Mouse (Mus musculus): ENCODE measurements at regions not wholly inside any gene's neighbourhood (a gene's known extent, or its start where the extent isn't known, plus 50 kb on each side); places are given as distances from the start of the nearest gene placed in this dataset.
A peak's percentile ranks its signal among the peaks of the same experiment; 100 is the strongest.

GRCm38 (mm10) chr14:24873406-24873805 is 386.5 kb downstream of the Rps24 start:
- Histone ChIP-seq H3K27ac (no peak overlapping the region), H3K9ac (no peak overlapping the region), H3K4me1 (peaks cover 11% of the 10 kb centered on the region), H3K27me3 (no peaks in the 10 kb centered on the region; the same call in 1 of the 2 replicates), H3K4me2 (no peak overlapping the region), H3K4me3 (replicated peaks) (no peak overlapping the region), H3K9me3 (replicated peaks) (no peaks in the 10 kb centered on the region), H3K36me3 (no peaks in the 10 kb centered on the region)
- WGBS: 92% methylated on average over 3 of the region's 3 CpGs
- ATAC-seq (replicated peaks; ENCODE audit: low FRiP score): no peak

- H3K36me3 ChIP-seq: no peaks in the 10 kb centered on the region
- no peak for ATAC-seq (replicated peaks; ENCODE audit: low FRiP score)
- no peaks in the 10 kb centered on the region for H3K9me3 ChIP-seq (replicated peaks)
- WGBS: 72% methylated on average over 12 of the region's 12 CpGs
- H3K9ac ChIP-seq: no peak overlapping the region
- H3K27me3 ChIP-seq: no peaks in the 10 kb centered on the region; the same call in 1 of the 2 replicates
- H3K27ac ChIP-seq: no peak overlapping the region
- H3K4me2 ChIP-seq: no peak overlapping the region
- H3K4me3 ChIP-seq (replicated peaks): no peak overlapping the region
- peaks cover 11% of the 10 kb centered on the region for H3K4me1 ChIP-seq
Measured at GRCm38 (mm10) chr14:24874426-24875155, 387.7 kb downstream of the Rps24 start.

DNA sequence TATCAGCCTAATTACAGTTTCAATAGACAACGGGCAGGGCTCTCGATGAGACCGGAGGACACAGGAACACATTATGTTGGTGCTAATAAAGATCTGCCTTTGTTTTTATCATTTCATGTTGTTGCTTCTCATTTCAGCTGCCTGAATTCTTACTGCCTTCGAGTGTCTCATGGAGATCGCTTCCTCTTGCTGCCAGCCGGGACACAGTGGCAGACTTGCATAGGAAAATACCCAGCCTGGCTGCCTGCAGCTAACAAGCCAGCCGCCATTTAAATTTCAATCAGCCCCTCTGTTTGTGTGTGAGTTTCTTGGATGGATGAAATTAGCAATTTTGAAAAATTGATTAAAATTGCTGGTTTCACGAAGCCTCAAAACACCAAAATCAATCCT is 388.2 kb downstream of the Rps24 start:
- no peaks in the 10 kb centered on the region for H3K9me3 ChIP-seq (replicated peaks)
- WGBS: 77% methylated on average over 8 of the region's 8 CpGs
- no peaks in the 10 kb centered on the region for H3K27me3 ChIP-seq
- peaks cover 11% of the 10 kb centered on the region for H3K4me1 ChIP-seq
- H3K9ac ChIP-seq: no peak overlapping the region
- H3K4me3 ChIP-seq (replicated peaks): no peak overlapping the region
- no peak overlapping the region for H3K27ac ChIP-seq
- H3K4me2 ChIP-seq: no peak overlapping the region
- H3K36me3 ChIP-seq: no peaks in the 10 kb centered on the region
- ATAC-seq (replicated peaks; ENCODE audit: low FRiP score): no peak

DNA sequence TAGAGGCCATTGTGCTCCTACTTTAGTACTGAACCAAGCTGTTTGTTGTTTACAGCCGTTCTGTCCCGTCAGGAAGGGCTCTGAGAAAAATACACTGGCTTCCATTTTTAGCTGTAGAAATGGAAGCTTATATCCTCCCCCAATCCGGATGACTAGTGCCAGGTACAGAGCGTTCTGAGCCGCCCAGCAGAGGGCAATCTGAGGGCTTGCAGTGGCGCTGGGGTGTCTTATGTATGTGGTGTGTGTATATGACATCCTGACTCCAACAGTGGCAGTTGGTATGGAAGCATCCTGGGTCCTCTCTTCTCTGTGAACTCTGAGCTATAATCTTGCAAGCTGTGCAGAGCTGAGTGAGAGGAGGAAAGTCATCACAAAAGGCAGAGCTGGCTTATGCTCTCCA is 389.0 kb downstream of the Rps24 start:
- H3K9me3 ChIP-seq (replicated peaks): no peaks in the 10 kb centered on the region
- no peak overlapping the region for H3K9ac ChIP-seq
- no peak for ATAC-seq (replicated peaks; ENCODE audit: low FRiP score)
- H3K36me3 ChIP-seq: no peaks in the 10 kb centered on the region
- no peak overlapping the region for H3K4me2 ChIP-seq
- WGBS: 71% methylated on average over 6 of the region's 6 CpGs
- H3K27me3 ChIP-seq: no peaks in the 10 kb centered on the region
- H3K4me3 ChIP-seq (replicated peaks): no peak overlapping the region
- H3K27ac ChIP-seq: no peak overlapping the region
- H3K4me1 ChIP-seq: peaks cover 9% of the 10 kb centered on the region

GRCm38 (mm10) chr14:24876508-24876907 is 389.6 kb downstream of the Rps24 start:
- Histone ChIP-seq H3K4me2 (no peak overlapping the region), H3K36me3 (no peaks in the 10 kb centered on the region), H3K9ac (no peak overlapping the region), H3K27ac (no peak overlapping the region), H3K4me3 (replicated peaks) (no peak overlapping the region), H3K27me3 (no peaks in the 10 kb centered on the region), H3K9me3 (replicated peaks) (no peaks in the 10 kb centered on the region), H3K4me1 (peaks cover 4% of the 10 kb centered on the region)
- 82% methylated on average over 5 of the region's 5 CpGs for WGBS
- ATAC-seq (replicated peaks; ENCODE audit: low FRiP score): no peak

DNA sequence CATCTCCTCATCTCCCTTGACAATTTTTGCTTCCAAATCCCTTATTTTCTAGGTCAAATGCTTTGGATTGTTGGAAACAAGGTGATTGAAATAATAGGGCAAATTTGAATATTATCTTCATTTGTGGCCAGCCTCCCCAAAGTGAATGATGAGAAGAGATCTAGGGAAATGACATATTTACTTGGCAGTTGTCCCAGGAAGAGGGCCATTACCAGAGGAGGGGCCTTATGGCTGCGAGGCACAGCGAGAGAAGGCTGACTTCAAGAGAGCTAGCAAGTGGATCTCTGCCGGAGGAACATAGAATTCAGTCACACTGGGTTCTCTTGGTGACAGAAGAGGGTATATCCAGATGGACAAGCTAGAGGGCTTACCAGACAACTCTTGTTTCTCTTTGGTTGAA is 390.9 kb downstream of the Rps24 start:
- Histone ChIP-seq H3K36me3 (no peaks in the 10 kb centered on the region), H3K4me1 (no peaks in the 10 kb centered on the region), H3K4me3 (replicated peaks) (no peak overlapping the region), H3K27ac (no peak overlapping the region), H3K4me2 (no peak overlapping the region), H3K9me3 (replicated peaks) (no peaks in the 10 kb centered on the region), H3K27me3 (no peaks in the 10 kb centered on the region), H3K9ac (no peak overlapping the region)
- ATAC-seq (replicated peaks; ENCODE audit: low FRiP score): no peak
- 60% methylated on average over 3 of the region's 3 CpGs for WGBS

DNA sequence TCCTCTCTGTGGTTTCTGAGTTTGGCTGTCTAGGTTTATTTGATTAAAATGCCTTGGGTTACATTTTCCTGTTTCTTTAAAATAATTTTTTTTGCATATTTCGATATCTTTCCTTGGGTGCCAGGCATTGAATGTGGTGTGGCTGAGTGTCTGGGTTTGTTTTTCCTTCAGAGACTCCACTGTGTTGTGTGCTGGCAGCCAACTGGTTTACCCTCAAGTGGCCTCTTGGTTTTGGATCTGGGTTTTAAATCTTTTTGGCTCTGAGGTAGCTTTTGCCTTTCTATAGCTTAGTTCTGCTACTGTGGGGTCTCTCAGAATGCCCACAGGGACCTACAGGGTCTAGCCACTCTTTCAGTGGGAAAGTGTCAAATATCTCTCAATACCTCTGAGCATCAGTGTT is 399.2 kb downstream of the Rps24 start:
- Histone ChIP-seq H3K9ac (no peak overlapping the region), H3K9me3 (replicated peaks) (no peaks in the 10 kb centered on the region), H3K4me3 (replicated peaks) (no peak overlapping the region), H3K4me2 (no peak overlapping the region), H3K36me3 (no peaks in the 10 kb centered on the region), H3K4me1 (peaks cover 5% of the 10 kb centered on the region; the same call in 1 of the 2 replicates), H3K27me3 (no peaks in the 10 kb centered on the region), H3K27ac (peak overlapping the region; percentile 34)
- no peak for ATAC-seq (replicated peaks; ENCODE audit: low FRiP score)
- WGBS: 78% methylated on average over 1 of the region's 1 CpGs

DNA sequence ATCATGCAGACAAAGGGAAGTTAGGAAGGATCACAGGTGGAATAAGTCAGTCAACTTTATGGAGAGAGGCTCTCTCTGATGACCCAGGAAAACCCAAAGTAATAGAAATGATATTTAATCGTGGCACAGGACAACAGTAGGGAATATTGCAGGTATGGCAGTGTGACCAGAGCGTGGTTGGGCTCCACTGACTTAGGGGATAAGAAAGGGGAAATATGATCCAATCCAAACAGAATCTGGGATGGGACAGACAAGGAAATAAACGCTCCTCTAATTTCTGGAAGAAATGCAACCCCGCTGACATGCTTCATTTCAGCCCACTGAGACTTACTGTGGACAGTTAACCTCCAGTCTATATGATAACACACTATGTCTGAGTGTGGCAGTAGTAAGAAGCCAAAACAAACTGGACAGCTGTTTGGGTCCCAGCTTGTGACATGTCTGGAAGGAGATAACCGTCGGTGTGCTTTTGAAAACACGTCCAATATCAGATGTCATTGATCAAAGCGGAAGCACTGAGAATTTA is 400.0 kb downstream of the Rps24 start:
- H3K27me3 ChIP-seq: no peaks in the 10 kb centered on the region
- H3K4me1 ChIP-seq: peaks cover 9% of the 10 kb centered on the region; the same call in 1 of the 2 replicates
- no peak overlapping the region for H3K4me2 ChIP-seq
- no peak overlapping the region for H3K9ac ChIP-seq
- H3K27ac ChIP-seq: peak overlapping the region; percentile 34
- WGBS: 35% methylated on average over 8 of the region's 8 CpGs
- no peaks in the 10 kb centered on the region for H3K36me3 ChIP-seq
- no peaks in the 10 kb centered on the region for H3K9me3 ChIP-seq (replicated peaks)
- peak; percentile 85 for ATAC-seq (replicated peaks; ENCODE audit: low FRiP score)
- no peak overlapping the region for H3K4me3 ChIP-seq (replicated peaks)

GRCm38 (mm10) chr14:24890856-24891255 is 403.9 kb downstream of the Rps24 start:
- no peak overlapping the region for H3K4me3 ChIP-seq (replicated peaks)
- 0 out of 2 replicates have a peak, but pooled peaks have one; percentile 20 for ATAC-seq (replicated peaks; ENCODE audit: low FRiP score)
- H3K9me3 ChIP-seq (replicated peaks): no peaks in the 10 kb centered on the region
- no peak overlapping the region for H3K9ac ChIP-seq
- no peak overlapping the region for H3K4me2 ChIP-seq
- peaks cover 9% of the 10 kb centered on the region; the same call in 1 of the 2 replicates for H3K4me1 ChIP-seq
- H3K27ac ChIP-seq: no peak overlapping the region
- no peaks in the 10 kb centered on the region for H3K27me3 ChIP-seq
- H3K36me3 ChIP-seq: no peaks in the 10 kb centered on the region
- 65% methylated on average over 2 of the region's 2 CpGs for WGBS

DNA sequence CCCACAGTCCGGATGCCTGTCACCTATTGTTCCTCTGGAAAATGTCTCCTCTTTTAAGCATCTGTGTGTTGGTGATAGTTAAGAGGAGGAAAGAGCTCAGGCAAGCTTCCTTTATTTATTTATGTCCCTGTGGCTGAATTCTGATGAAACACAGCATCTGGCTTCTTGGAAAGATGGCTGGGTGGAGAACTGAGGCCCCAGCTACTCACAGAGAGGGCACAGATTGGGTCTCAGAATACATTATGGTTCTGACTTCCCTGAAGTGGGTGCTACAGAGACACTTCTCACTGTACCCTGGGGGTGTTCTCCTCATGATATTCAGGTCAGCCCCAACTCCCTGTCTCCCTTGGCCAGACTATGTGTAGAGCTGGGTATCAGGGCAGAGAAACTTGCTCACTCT is 408.3 kb downstream of the Rps24 start:
- Histone ChIP-seq H3K4me3 (replicated peaks) (no peak overlapping the region), H3K9me3 (replicated peaks) (no peaks in the 10 kb centered on the region), H3K4me1 (peaks cover 9% of the 10 kb centered on the region; the same call in 1 of the 2 replicates), H3K4me2 (no peak overlapping the region), H3K27me3 (no peaks in the 10 kb centered on the region), H3K36me3 (no peaks in the 10 kb centered on the region), H3K9ac (no peak overlapping the region), H3K27ac (peak overlapping the region; percentile 58; the same call in 1 of the 2 replicates)
- ATAC-seq (replicated peaks; ENCODE audit: low FRiP score): no peak
- 66% methylated on average over 1 of the region's 1 CpGs for WGBS

DNA sequence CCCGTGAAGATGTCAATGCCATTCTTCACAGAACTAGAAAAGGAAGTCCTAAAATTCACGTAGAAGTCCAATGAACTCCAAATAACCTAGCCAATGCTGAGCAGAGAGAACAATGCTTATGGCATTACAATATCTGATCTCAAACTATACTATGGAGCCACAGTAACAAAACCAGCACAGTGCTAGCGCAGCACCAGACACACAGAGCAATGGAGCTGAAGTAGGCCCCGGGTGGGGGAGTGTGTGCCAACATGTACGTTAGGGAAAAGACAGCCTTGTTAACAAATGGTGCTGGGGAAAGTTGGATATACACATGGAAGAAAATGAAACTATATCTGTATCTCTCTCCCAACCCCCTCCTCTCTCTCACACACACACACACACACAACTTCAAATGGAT is 409.8 kb downstream of the Rps24 start:
- Histone ChIP-seq H3K4me2 (no peak overlapping the region), H3K4me1 (peaks cover 5% of the 10 kb centered on the region), H3K4me3 (replicated peaks) (no peak overlapping the region), H3K27me3 (no peaks in the 10 kb centered on the region), H3K27ac (no peak overlapping the region), H3K9me3 (replicated peaks) (no peaks in the 10 kb centered on the region), H3K9ac (no peak overlapping the region), H3K36me3 (no peaks in the 10 kb centered on the region)
- no peak for ATAC-seq (replicated peaks; ENCODE audit: low FRiP score)
- 89% methylated on average over 5 of the region's 5 CpGs for WGBS

GRCm38 (mm10) chr14:24900501-24901179 is 413.7 kb downstream of the Rps24 start:
- peak; percentile 49; the same call in 1 of the 2 replicates for ATAC-seq (replicated peaks; ENCODE audit: low FRiP score)
- no peak overlapping the region for H3K4me2 ChIP-seq
- peak overlapping the region; percentile 45; the same call in 1 of the 2 replicates for H3K27ac ChIP-seq
- 63% methylated on average over 13 of the region's 13 CpGs for WGBS
- no peaks in the 10 kb centered on the region for H3K9me3 ChIP-seq (replicated peaks)
- no peaks in the 10 kb centered on the region for H3K27me3 ChIP-seq
- no peaks in the 10 kb centered on the region for H3K36me3 ChIP-seq
- H3K4me3 ChIP-seq (replicated peaks): no peak overlapping the region
- H3K9ac ChIP-seq: no peak overlapping the region
- peaks cover 5% of the 10 kb centered on the region for H3K4me1 ChIP-seq

Data from kidney, embryonic 15.5 days (tissue).